Mouse (Mus musculus) large intestine, adult 2 months (tissue): ENCODE measurements around the gene Gm27179. TPM values are rescaled to one million over a fixed set of nuclear protein-coding genes. Genes with fewer than 3 reads are reported as not detected.
"Not testable (repeated sequence)": the region's sequence is repeated elsewhere in the genome, so short reads cannot be mapped to it uniquely, and the experiment has no call there.

Experiments
- DNase-seq: peaks from one replicate; pipeline ENCODE4 v3.0.0-alpha.2; 2012; ENCODE audit warnings: low read depth, low spot score
- WGBS: fragments of 180-500 bp; shearing (Covaris S2); methylation state at CpG from one replicate; pipeline ENCODE4 v1.1.7; 2018; 5-methylcytosine and 5-hydroxymethylcytosine counted together
- polyA plus RNA-seq: library from polyadenylated mRNA; depleted of rRNA; stranded (reverse); fragments of >200 nt; gene quantifications from 2 replicates; pipeline ENCODE4 v1.2.3, GENCODE M21; 2012; rRNA removed

Gene Gm27179
- polyA plus RNA-seq, 1 experiment, result 0.20 TPM

DNA sequence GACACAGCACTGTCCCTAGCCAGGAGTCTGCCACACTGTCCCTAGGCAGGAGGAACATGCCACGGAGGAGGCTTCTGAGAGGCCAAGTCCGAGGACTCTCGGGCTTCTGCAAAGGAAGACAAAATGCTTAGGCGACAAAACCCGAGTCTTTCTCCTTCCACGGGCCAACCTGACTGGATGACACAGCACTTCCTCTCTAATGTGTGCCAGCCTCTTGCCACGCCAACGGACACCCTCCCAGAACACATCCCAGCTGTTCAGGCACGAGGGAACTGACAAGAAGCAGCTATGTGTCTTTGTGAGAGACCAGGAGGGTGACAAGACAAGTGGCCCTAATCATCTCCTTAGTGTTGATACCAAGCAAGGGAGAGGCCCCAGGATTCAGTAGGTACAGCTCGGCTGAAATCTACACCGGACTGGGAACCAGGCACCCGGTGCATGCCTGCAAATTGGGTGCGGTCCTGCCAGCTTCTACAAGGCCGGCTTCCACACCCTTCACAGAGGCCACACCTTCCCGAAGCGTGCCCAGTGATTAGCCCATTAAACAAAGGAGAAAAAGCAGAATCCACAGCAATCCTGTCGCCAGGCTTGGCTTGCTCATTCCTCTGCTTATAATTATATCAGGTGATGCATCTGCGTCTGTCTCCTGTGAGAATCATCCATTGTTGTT is 26.7 kb downstream of the Gm27179 start:
- WGBS, result no CpG with 5 or more reads among the region's 18 CpGs

DNA sequence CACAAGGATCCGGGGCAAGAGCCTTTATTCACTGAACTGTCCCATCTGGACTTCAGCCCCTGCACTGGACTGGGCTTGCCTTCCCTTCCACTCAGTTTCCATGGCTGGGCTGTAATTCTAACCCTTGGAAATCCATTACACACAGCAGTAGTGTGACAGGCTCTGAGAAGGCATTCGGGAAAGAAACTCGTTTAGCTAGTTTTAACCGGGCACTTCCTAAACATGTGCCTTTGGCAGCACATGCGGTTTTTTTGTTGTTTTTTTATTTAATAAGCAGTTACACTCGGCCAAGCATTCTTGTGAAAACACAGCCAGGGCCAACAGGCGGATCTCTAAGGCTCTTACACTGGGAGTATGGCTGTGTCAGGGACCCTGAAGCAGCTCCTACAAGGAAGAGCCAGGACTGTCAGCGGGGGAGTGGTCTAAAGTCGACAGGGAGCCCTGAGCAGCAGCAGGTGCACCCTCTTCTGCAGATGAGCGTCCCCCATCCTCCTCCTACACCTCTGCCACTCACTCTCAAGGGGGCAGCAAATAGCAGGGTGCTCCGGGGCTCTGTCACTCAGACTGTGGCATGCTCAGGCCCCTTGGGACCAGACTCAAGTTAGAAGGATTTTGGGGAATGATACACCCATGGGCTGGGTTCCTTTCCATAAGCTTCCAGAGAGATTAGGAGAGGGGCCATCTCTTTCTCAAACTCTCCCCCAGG is 38.3 kb downstream of the Gm27179 start:
- not testable (repeated sequence) for DNase-seq
- no CpG with 5 or more reads among the region's 11 CpGs for WGBS

More for the DNA sequence above, 26.7 kb downstream of the Gm27179 start:
- not testable (repeated sequence) for DNase-seq

DNA sequence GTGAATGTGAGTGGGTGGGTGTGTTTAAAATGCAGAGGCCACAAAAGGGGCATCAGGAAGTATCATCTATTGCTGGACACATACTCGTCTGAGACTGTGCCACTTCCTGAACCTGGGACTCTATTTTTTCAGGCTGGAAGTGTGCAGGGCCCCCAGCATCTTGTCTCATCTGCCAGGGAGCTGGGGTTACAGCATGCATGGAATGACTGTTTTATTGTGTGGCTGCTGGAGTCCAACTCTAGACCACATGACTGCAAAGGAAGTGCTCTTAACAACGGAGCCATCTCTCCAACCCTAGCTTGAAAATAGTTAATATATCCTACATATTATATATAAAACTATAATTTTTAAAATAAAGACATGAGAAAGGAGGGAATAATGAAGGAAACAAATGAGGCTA is 39.0 kb downstream of the Gm27179 start:
- DNase-seq, result not testable (repeated sequence)
- no CpG with 5 or more reads among the region's 2 CpGs for WGBS

DNA sequence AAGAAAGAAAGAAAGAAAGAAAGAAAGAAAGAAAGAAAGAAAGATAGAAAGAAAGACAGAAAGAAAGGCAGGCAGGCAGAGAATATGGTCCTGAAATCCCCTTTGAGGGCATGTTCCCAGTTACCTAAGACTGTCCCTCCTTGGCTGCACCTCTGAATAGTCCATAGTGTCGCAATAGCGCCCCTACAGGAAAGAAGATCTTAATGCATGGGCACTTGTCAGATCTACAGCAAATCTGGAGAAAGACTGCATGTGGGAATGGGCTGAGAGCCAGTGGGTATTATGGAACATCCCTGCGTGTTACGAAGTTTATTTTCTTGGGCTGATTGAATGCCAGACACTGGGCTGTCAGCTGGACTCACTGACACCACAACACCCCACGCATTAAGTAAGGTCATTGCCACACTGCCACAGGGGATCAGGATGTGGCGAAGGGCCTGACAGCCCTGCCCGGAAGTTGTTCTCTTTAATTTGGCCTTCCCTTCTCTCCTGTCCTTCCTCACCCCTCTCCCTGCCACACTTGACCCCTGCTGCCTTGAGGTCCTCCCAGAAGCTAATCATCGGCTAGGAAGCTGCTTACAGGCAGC is 42.1 kb downstream of the Gm27179 start:
- no CpG with 5 or more reads among the region's 8 CpGs for WGBS
- not testable (repeated sequence) for DNase-seq

DNA sequence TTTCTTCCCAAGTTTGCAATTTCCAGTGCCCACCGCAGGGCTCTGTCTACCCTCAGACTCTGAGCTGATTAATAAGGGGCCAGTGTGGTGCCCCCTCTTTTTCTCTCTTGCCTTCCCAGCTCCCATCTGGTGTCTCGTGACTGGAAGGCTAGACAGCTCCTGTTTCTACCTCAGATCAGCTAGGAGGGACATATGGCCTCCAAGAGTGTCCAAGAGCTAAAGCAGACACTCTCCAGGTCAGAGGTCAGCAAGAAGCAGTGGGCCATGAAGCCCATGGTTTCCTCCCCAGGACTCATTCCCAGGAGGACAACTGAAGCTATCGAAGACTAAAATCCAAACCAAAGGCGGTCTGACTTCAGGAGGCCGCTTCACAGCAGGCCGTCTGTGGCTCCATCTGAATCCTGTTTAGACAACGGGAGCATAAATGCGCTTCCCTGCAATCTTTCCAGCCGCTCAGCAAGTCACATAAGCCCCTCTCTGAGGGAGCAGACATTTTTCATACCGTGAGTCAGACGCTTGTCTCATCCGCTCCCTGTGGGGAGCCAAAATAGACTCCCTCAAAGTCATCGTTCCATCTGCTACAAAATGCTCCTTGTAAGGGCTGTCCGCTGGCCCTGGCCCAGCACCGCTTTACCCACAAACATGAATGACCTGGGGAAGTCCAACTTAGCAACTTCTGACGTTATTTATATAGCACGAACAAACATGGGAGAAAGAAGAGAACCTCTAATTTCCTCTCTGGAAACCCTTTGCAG is 44.6 kb downstream of the Gm27179 start:
- no CpG with 5 or more reads among the region's 17 CpGs for WGBS
- DNase-seq, result not testable (repeated sequence)

DNA sequence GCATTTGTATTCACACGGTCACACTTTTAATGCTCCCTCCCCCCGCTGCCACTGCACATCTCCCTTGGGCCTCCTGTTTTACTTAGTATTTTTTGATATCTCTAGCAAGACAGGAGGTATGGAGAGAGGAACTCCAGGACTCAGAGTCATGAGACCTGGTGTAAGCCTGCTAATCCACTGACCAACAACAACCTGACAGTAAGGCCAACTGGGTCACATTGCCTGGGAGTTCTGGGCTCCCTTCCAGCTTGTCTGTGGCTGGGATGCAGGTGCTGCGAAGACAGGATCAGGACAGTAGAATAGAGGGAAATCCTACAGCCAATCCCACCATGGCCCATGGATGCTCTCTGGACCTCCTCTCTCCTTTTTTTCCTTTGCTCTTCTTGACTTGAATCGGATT is 47.9 kb downstream of the Gm27179 start:
- no CpG with 5 or more reads among the region's 4 CpGs for WGBS
- not testable (repeated sequence) for DNase-seq

Other genes starting within 250 kb of the Gm27179 start
- 0.05 TPM in 1 of 2 replicates, not detected in the other for gene Synb, start 218.2 kb downstream of the Gm27179 start, polyA plus RNA-seq
- gene Gm16867, start 9.2 kb downstream of the Gm27179 start, polyA plus RNA-seq, result 5.0 and 15.3 TPM in 2 replicates
- gene Entpd4b, start 42.9 kb upstream of the Gm27179 start, polyA plus RNA-seq, result 15.4 and 19.7 TPM in 2 replicates